Mouse (Mus musculus) brain, embryonic 14.5 days (tissue): ENCODE data around the gene C2cd4a.

Source experiments
- CTCF ChIP-seq: fragments of 200-500 bp; IDR thresholded peaks from 2 replicates; pipeline ENCODE4 v1.5.1; 2012; ENCODE audit warnings: inconsistent platforms, mild to moderate bottlenecking, moderate library complexity, borderline replicate concordance; ENCODE audit not compliant: insufficient read depth, insufficient read length; ENCODE audit errors: extremely low read depth
- POLR2A ChIP-seq: fragments of 200-500 bp; IDR thresholded peaks from 2 replicates; pipeline ENCODE4 v1.6.1; 2012; ENCODE audit warnings: mild to moderate bottlenecking, inconsistent platforms, borderline replicate concordance; ENCODE audit not compliant: poor library complexity, insufficient read depth, insufficient read length, severe bottlenecking; ENCODE audit errors: extremely low read depth

GRCm38 (mm10) chr9:67793501-67793900 lies 38.6 kb downstream of the C2cd4a start:
- TF ChIP-seq CTCF (no peak), POLR2A (no peak)
